8 mouse cellular contexts compared by ENCODE assay signal in the genomic region with DNA sequence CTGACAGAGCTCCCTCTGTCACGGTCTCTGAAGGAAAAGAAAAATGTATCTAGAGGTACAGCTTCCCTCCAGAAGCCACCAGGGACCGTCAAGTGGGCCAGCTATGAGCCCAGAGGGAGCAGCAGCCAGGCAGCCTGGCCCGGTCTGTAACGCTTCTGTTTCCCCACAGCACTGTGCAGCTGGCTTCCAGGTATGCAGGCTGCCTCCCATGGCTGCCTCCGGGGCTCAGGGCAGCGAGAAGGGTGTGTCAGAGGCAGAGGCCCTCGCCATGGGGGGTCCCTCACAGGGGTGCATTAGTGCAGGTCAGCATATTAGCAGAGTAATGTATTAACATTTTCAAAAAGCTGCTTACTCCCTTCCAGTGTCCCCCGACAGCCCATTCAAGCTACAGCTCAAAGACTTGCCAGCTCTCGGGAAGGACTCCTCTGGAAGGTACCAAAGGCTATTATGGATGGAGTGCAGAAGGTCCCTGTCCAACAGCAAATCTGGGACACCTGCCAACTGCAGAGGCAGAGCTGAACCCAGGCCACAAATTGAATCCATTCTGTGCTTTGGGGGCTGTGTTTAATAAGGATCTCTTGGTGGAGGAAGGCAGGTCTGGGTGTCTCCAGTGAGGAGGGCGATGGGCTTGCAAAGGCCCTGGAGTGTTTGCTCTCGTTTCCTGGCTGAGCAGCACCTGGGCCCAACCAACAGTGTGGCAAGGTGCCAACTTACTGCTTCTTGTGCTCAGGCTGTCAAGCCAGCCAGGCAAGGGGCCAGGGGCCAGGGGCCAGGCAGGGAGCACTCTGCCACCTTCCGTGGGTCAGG. TPM values are rescaled to one million over a fixed set of nuclear protein-coding genes. Genes with fewer than 3 reads are reported as not detected.
DNase-seq lines count a peak whose midpoint lies in the region; ATAC-seq and TF ChIP-seq lines count a peak whose summit lies in the region.

No protein-coding gene starts in this region.

- no peaks in the 10 kb centered on the region for H3K27me3 ChIP-seq in forebrain, embryonic 13.5 days
- H3K27me3 ChIP-seq in forebrain, postnatal 0 days (ENCODE audit: insufficient read depth, low read length): no peaks in the 10 kb centered on the region
- no peaks in the 10 kb centered on the region for H3K27me3 ChIP-seq in limb, embryonic 15.5 days

- H3K27ac ChIP-seq in forebrain, embryonic 13.5 days: 0 out of 2 replicates have a peak overlapping the region, but pooled peaks have one; percentile 8
- H3K27ac ChIP-seq in forebrain, postnatal 0 days (ENCODE audit: low read depth, low read length): no peak overlapping the region
- H3K27ac ChIP-seq in limb, embryonic 15.5 days: peak overlapping the region; percentile 8; the same call in 1 of the 2 replicates

- H3K9me3 ChIP-seq in forebrain, embryonic 13.5 days (replicated peaks): no peaks in the 10 kb centered on the region
- H3K9me3 ChIP-seq in forebrain, postnatal 0 days (ENCODE audit: low read length): no peaks in the 10 kb centered on the region
- H3K9me3 ChIP-seq in limb, embryonic 15.5 days: no peaks in the 10 kb centered on the region

- ATAC-seq in forebrain, embryonic 13.5 days: no peak
- ATAC-seq in forebrain, postnatal 0 days: no peak
- no peak for ATAC-seq in limb, embryonic 15.5 days (ENCODE audit: insufficient number of reproducible peaks, low FRiP score, low TSS enrichment, low read depth)
- ATAC-seq in monocyte, adult 5-6 weeks (replicated peaks; ENCODE audit: insufficient number of reproducible peaks, low FRiP score, low TSS enrichment, poor library complexity, severe bottlenecking): no peak

- peaks cover 5% of the 10 kb centered on the region for H3K4me1 ChIP-seq in forebrain, embryonic 13.5 days
- no peaks in the 10 kb centered on the region for H3K4me1 ChIP-seq in forebrain, postnatal 0 days (ENCODE audit: insufficient read depth)
- H3K4me1 ChIP-seq in limb, embryonic 15.5 days: peaks cover 10% of the 10 kb centered on the region

- H3K9ac ChIP-seq in forebrain, embryonic 13.5 days: no peak overlapping the region
- H3K9ac ChIP-seq in forebrain, postnatal 0 days: no peak overlapping the region
- no peak overlapping the region for H3K9ac ChIP-seq in limb, embryonic 15.5 days

- H3K36me3 ChIP-seq in forebrain, embryonic 13.5 days (ENCODE audit: poor library complexity, severe bottlenecking): peaks cover 65% of the 10 kb centered on the region
- H3K36me3 ChIP-seq in forebrain, postnatal 0 days (ENCODE audit: insufficient read depth): peaks cover 62% of the 10 kb centered on the region
- peaks cover 66% of the 10 kb centered on the region for H3K36me3 ChIP-seq in limb, embryonic 15.5 days

- WGBS in forebrain, embryonic 13.5 days: 78% methylated on average over 12 of the region's 12 CpGs
- WGBS in forebrain, postnatal 0 days: 58% methylated on average over 12 of the region's 12 CpGs
- 66% methylated on average over 12 of the region's 12 CpGs for WGBS in limb, embryonic 15.5 days

- H3K4me2 ChIP-seq in forebrain, embryonic 13.5 days: no peak overlapping the region
- no peak overlapping the region for H3K4me2 ChIP-seq in forebrain, postnatal 0 days (ENCODE audit: low read depth)
- H3K4me2 ChIP-seq in limb, embryonic 15.5 days: no peak overlapping the region

- no peak overlapping the region for H3K4me3 ChIP-seq in forebrain, embryonic 13.5 days
- no peak overlapping the region for H3K4me3 ChIP-seq in forebrain, postnatal 0 days (ENCODE audit: low read depth, low read length)
- no peak overlapping the region for H3K4me3 ChIP-seq in limb, embryonic 15.5 days

- no peak for TF ChIP-seq CTCF in forebrain, postnatal 0 days (IDR thresholded peaks at IDR 0.05; ENCODE audit: low read depth)

- DNase-seq in forebrain, postnatal 0 days: no peak
- DNase-seq in MN1 (ENCODE audit: low spot score): peak; percentile 94
- DNase-seq in gastrocnemius, adult 8-10 months (ENCODE audit: low spot score in 2 of 2): peak; percentile 37 to 62
- DNase-seq in layer of hippocampus, adult 8-10 months (ENCODE audit: low spot score in 2 of 2): no peak
- no peak for DNase-seq in layer of hippocampus, postnatal 10 days (ENCODE audit: low spot score in 2 of 2)

RNA-seq across cellular contexts. Expression of a gene that starts 6.6 kb away (rescaled TPM):
- polyA plus RNA-seq in forebrain, embryonic 13.5 days (2015; fragmentation: Nextera tagmentation; extraction: Ambion mirVana): 7.4 and 7.7 TPM in 2 replicates
- 29.9 and 43.0 TPM in 2 replicates for total RNA-seq in forebrain, postnatal 0 days (2014; rRNA removed)
- 3.5 and 3.8 TPM in 2 replicates for polyA plus RNA-seq in forebrain, postnatal 0 days (2015; fragmentation: Nextera tagmentation; extraction: Ambion mirVana)
- 1 to 10 TPM; 1.2 to 2.2 (median 1.9) TPM for total RNA-seq in gastrocnemius, adult 8-10 months (2022)
- polyA plus RNA-seq in limb, embryonic 15.5 days (2015; fragmentation: Nextera tagmentation; extraction: Ambion mirVana): 4.0 and 5.8 TPM in 2 replicates
- total RNA-seq in monocyte, adult 5-6 weeks (2017): 4.8 to 12.1 TPM (median 8.5 TPM) in 3 replicates
- 10 to 100 TPM; 67.9 to 92.0 (median 76.6) TPM for total RNA-seq in layer of hippocampus, adult 8-10 months (2022)
- 10 to 100 TPM; 32.2 to 42.8 TPM for total RNA-seq in layer of hippocampus, postnatal 10 days (2021)

RNA-seq across cellular contexts. Expression of a gene that starts 11.2 kb away (rescaled TPM):
- polyA plus RNA-seq in forebrain, embryonic 13.5 days (2015; fragmentation: Nextera tagmentation; extraction: Ambion mirVana): 44.9 and 48.0 TPM in 2 replicates
- 49.6 and 51.1 TPM in 2 replicates for total RNA-seq in forebrain, postnatal 0 days (2014; rRNA removed)
- polyA plus RNA-seq in forebrain, postnatal 0 days (2015; fragmentation: Nextera tagmentation; extraction: Ambion mirVana): 38.9 and 43.0 TPM in 2 replicates
- 10 to 100 TPM; 12.0 to 19.2 (median 13.8) TPM for total RNA-seq in gastrocnemius, adult 8-10 months (2022)
- polyA plus RNA-seq in limb, embryonic 15.5 days (2015; fragmentation: Nextera tagmentation; extraction: Ambion mirVana): 95.8 and 104 TPM in 2 replicates
- 103 to 149 TPM (median 111 TPM) in 3 replicates for total RNA-seq in monocyte, adult 5-6 weeks (2017)
- total RNA-seq in layer of hippocampus, adult 8-10 months (2022): 10 to 100 TPM; 41.4 to 55.0 (median 46.9) TPM
- total RNA-seq in layer of hippocampus, postnatal 10 days (2021): 10 to 100 TPM; 43.7 to 48.4 TPM

RNA-seq across cellular contexts. Expression of a gene that starts 21.2 kb away (rescaled TPM):
- polyA plus RNA-seq in forebrain, embryonic 13.5 days (2015; fragmentation: Nextera tagmentation; extraction: Ambion mirVana): 0.20 and 0.30 TPM in 2 replicates
- total RNA-seq in forebrain, postnatal 0 days (2014; rRNA removed): 0.08 and 0.67 TPM in 2 replicates
- polyA plus RNA-seq in forebrain, postnatal 0 days (2015; fragmentation: Nextera tagmentation; extraction: Ambion mirVana): 0.31 and 0.68 TPM in 2 replicates
- not detected for total RNA-seq in gastrocnemius, adult 8-10 months (2022)
- polyA plus RNA-seq in limb, embryonic 15.5 days (2015; fragmentation: Nextera tagmentation; extraction: Ambion mirVana): 0.14 and 0.36 TPM in 2 replicates
- total RNA-seq in monocyte, adult 5-6 weeks (2017): not detected in 3 replicates
- under 1 TPM in 2 of 4 experiments, not detected in 2; 0.20 to 0.23 TPM for total RNA-seq in layer of hippocampus, adult 8-10 months (2022)
- total RNA-seq in layer of hippocampus, postnatal 10 days (2021): under 1 TPM; 0.27 to 0.53 TPM

RNA-seq across cellular contexts. Expression of a gene that starts 56.7 kb away (rescaled TPM):
- 253 and 270 TPM in 2 replicates for polyA plus RNA-seq in forebrain, embryonic 13.5 days (2015; fragmentation: Nextera tagmentation; extraction: Ambion mirVana)
- 22.2 and 25.1 TPM in 2 replicates for total RNA-seq in forebrain, postnatal 0 days (2014; rRNA removed)
- 124 and 148 TPM in 2 replicates for polyA plus RNA-seq in forebrain, postnatal 0 days (2015; fragmentation: Nextera tagmentation; extraction: Ambion mirVana)
- 1 to 10 TPM in 2 of 4 experiments, under 1 TPM in 2; 0.48 to 2.2 (median 1.3) TPM for total RNA-seq in gastrocnemius, adult 8-10 months (2022)
- 958 and 1,066 TPM in 2 replicates for polyA plus RNA-seq in limb, embryonic 15.5 days (2015; fragmentation: Nextera tagmentation; extraction: Ambion mirVana)
- total RNA-seq in monocyte, adult 5-6 weeks (2017): not detected in 3 replicates
- total RNA-seq in layer of hippocampus, adult 8-10 months (2022): 1 to 10 TPM; 4.2 to 6.6 (median 5.5) TPM
- 10 to 100 TPM; 20.9 TPM for total RNA-seq in layer of hippocampus, postnatal 10 days (2021)

Comparison
In these comparisons a context has a peak if more than half of its experiments do, and no peak if none do; other contexts are left out.
1. DNase-seq: peak in MN1 (single experiment) and gastrocnemius, adult 8-10 months (2 of 2); none in forebrain, postnatal 0 days (single experiment), layer of hippocampus, adult 8-10 months (0 of 2) and layer of hippocampus, postnatal 10 days (0 of 2).